Mouse (Mus musculus) heart, embryonic 15.5 days (tissue): ENCODE measurements at regions not wholly inside any gene's neighbourhood (a gene's known extent, or its start where the extent isn't known, plus 50 kb on each side); places are given as distances from the start of the nearest gene placed in this dataset.
A peak's percentile ranks its signal among the peaks of the same experiment; 100 is the strongest.
"Not testable (repeated sequence)": the region's sequence is repeated elsewhere in the genome, so short reads cannot be mapped to it uniquely, and the experiment has no call there.

ENCODE experiments used
- ATAC-seq: fragments of 200-750 bp; cut with Nextera tagmentation; replicated peaks from 2 replicates; pipeline ENCODE4 v1.8.0; 2017; ENCODE audit warnings: low read depth, moderate TSS enrichment; ENCODE audit not compliant: insufficient number of reproducible peaks, insufficient read depth, low FRiP score
- H3K27ac ChIP-seq: fragments of 300-500 bp; sonication (generic); 2 replicates; pipeline ENCODE4 v1.5.1; 2015; ENCODE audit warnings: mild to moderate bottlenecking, inconsistent platforms
- H3K27me3 ChIP-seq: fragments of 300-500 bp; sonication (generic); 2 replicates; pipeline ENCODE4 v1.6.1; 2015; ENCODE audit warnings: inconsistent platforms
- H3K36me3 ChIP-seq: fragments of 300-500 bp; sonication (generic); 2 replicates; pipeline ENCODE4 v1.6.1; 2015; ENCODE audit warnings: mild to moderate bottlenecking, inconsistent platforms
- H3K4me1 ChIP-seq: fragments of 300-500 bp; sonication (generic); replicated peaks from 2 replicates; pipeline ENCODE4 v1.6.1; 2015; ENCODE audit warnings: inconsistent platforms
- H3K4me2 ChIP-seq: fragments of 300-500 bp; sonication (generic); 2 replicates; pipeline ENCODE4 v1.6.1; 2015; ENCODE audit warnings: inconsistent platforms, mild to moderate bottlenecking, moderate library complexity
- H3K4me3 ChIP-seq: fragments of 300-500 bp; sonication (generic); 2 replicates; pipeline ENCODE4 v1.5.1; 2015; ENCODE audit warnings: mild to moderate bottlenecking, inconsistent platforms
- H3K9ac ChIP-seq: fragments of 300-500 bp; sonication (generic); 2 replicates; pipeline ENCODE4 v1.6.1; 2015; ENCODE audit warnings: mild to moderate bottlenecking, inconsistent platforms
- H3K9me3 ChIP-seq: fragments of 300-500 bp; sonication (generic); replicated peaks from 2 replicates; pipeline ENCODE4 v1.6.1; 2016; ENCODE audit warnings: inconsistent platforms
- WGBS: fragments of 180-500 bp; shearing (Covaris S2); methylation state at CpG from one replicate; pipeline ENCODE4 v1.1.7; 2015; ENCODE audit warnings: mixed read lengths; 5-methylcytosine and 5-hydroxymethylcytosine counted together

GRCm38 (mm10) chr12:21680026-21680425 is 262.6 kb upstream of the Ywhaq start:
- not testable (repeated sequence) for H3K9ac ChIP-seq, H3K36me3 ChIP-seq, H3K9me3 ChIP-seq, H3K27ac ChIP-seq, ATAC-seq, H3K4me3 ChIP-seq, H3K4me2 ChIP-seq, H3K4me1 ChIP-seq, H3K27me3 ChIP-seq
- WGBS: 28% methylated on average over 4 of the region's 4 CpGs

GRCm38 (mm10) chr12:21649381-21649780 is 231.9 kb upstream of the Ywhaq start:
- H3K36me3 ChIP-seq, H3K27me3 ChIP-seq, H3K9ac ChIP-seq, H3K4me2 ChIP-seq, H3K9me3 ChIP-seq, H3K4me1 ChIP-seq, H3K4me3 ChIP-seq, ATAC-seq, H3K27ac ChIP-seq: not testable (repeated sequence)
- WGBS: 79% methylated on average over 8 of the region's 8 CpGs

GRCm38 (mm10) chr12:21613781-21614180 is 196.3 kb upstream of the Ywhaq start:
- H3K27me3 ChIP-seq, H3K9ac ChIP-seq, H3K4me2 ChIP-seq, H3K4me1 ChIP-seq, H3K9me3 ChIP-seq, H3K27ac ChIP-seq, ATAC-seq, H3K4me3 ChIP-seq, H3K36me3 ChIP-seq: not testable (repeated sequence)
- WGBS: 9% methylated on average over 2 of the region's 2 CpGs

- H3K4me2 ChIP-seq: no peak overlapping the region
- no peaks in the 10 kb centered on the region for H3K36me3 ChIP-seq
- H3K9me3 ChIP-seq: no peaks in the 10 kb centered on the region
- WGBS: 60% methylated on average over 7 of the region's 7 CpGs
- no peak overlapping the region for H3K9ac ChIP-seq
- H3K4me3 ChIP-seq: no peak overlapping the region
- ATAC-seq: no peak
- no peaks in the 10 kb centered on the region for H3K4me1 ChIP-seq
- H3K27ac ChIP-seq: no peak overlapping the region
- H3K27me3 ChIP-seq: no peaks in the 10 kb centered on the region
Measured at GRCm38 (mm10) chr12:21568415-21569040, 151.1 kb upstream of the Ywhaq start.

DNA sequence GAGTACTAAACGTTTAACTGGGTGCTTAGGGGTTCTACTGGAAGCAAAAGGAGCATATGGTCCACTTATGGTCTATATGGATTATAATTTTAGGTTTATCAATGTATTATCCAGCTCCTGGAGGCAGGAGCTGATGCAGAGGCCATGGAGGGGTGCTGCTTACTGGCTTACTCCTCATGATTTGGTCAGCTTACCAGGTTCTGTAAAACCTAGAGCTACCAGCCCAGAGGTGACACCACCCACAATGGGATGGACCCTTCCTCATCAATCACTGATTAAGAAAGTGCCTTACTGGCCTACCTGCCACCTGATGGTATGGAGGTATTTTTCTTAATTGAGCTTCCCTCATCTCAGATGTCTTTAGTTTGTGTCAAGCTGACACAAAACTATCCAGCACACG is 126.5 kb upstream of the Ywhaq start:
- H3K36me3 ChIP-seq, H3K27me3 ChIP-seq, H3K9ac ChIP-seq, H3K27ac ChIP-seq, H3K4me2 ChIP-seq, H3K4me3 ChIP-seq, ATAC-seq, H3K9me3 ChIP-seq, H3K4me1 ChIP-seq: not testable (repeated sequence)
- 59% methylated on average over 2 of the region's 2 CpGs for WGBS

- not testable (repeated sequence) for H3K27me3 ChIP-seq, H3K9me3 ChIP-seq, H3K4me1 ChIP-seq, H3K36me3 ChIP-seq
- WGBS: 2% methylated on average over 34 of the region's 34 CpGs
- Histone ChIP-seq H3K9ac (peak overlapping the region; percentile 70), H3K4me2 (peak overlapping the region; percentile 72), H3K27ac (peak overlapping the region; percentile 61), H3K4me3 (peak overlapping the region; percentile 72)
- ATAC-seq: peak; percentile 85
Measured at GRCm38 (mm10) chr12:21543153-21543894, 125.9 kb upstream of the Ywhaq start.

DNA sequence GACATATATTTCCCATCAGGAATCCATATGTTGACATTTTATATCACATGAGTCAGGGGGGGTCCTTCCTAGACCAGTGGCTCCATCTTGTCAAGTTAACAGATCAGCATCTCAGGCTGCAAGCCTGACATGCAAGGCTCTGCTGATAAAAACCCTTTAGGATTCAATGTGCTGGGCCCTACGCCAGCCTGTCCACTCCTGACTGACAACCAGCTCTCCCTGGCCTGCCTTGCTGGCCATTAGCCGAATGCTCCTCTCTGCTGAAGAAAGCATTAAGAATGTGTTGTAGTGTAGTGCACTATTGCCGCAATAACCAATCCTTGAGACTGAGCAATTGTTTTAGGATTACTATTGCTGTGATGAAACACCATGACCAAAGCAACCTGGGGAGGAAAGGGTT is 114.3 kb upstream of the Ywhaq start:
- H3K4me2 ChIP-seq: no peak overlapping the region
- WGBS: 57% methylated on average over 3 of the region's 3 CpGs
- no peak overlapping the region for H3K9ac ChIP-seq
- no peak for ATAC-seq
- H3K27me3 ChIP-seq: no peaks in the 10 kb centered on the region
- no peak overlapping the region for H3K4me3 ChIP-seq
- no peaks in the 10 kb centered on the region for H3K9me3 ChIP-seq
- no peak overlapping the region for H3K27ac ChIP-seq
- peaks cover 5% of the 10 kb centered on the region; the same call in 1 of the 2 replicates for H3K4me1 ChIP-seq
- no peaks in the 10 kb centered on the region for H3K36me3 ChIP-seq

- not testable (repeated sequence) for H3K4me1 ChIP-seq, H3K27me3 ChIP-seq, ATAC-seq, H3K9me3 ChIP-seq, H3K9ac ChIP-seq, H3K27ac ChIP-seq, H3K36me3 ChIP-seq, H3K4me3 ChIP-seq, H3K4me2 ChIP-seq
- WGBS: 64% methylated on average over 3 of the region's 3 CpGs
Measured at GRCm38 (mm10) chr12:21529367-21529766, 111.9 kb upstream of the Ywhaq start.

DNA sequence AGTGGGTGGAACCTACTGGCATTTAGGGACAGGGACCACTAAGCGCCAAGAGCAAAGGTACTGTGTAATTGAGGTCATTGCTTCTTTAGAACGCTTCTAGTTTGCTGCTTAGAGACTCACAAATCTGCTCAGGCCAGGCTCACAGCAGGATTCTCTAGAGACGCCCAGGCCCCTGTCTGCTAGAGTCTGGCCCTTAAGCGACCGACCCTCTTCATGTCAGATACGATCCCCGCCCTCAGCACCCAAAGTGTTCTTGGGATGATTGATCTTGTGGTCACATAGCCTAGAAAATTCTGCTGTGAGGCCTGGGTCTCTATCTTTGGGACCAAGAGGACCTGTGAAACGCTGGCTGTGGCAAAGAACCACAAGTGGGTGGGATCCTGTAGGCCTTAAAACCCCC is 109.9 kb upstream of the Ywhaq start:
- H3K27me3 ChIP-seq, H3K9ac ChIP-seq, H3K4me2 ChIP-seq, H3K4me1 ChIP-seq, H3K36me3 ChIP-seq, H3K27ac ChIP-seq, H3K9me3 ChIP-seq, H3K4me3 ChIP-seq, ATAC-seq: not testable (repeated sequence)
- WGBS: 84% methylated on average over 8 of the region's 8 CpGs

DNA sequence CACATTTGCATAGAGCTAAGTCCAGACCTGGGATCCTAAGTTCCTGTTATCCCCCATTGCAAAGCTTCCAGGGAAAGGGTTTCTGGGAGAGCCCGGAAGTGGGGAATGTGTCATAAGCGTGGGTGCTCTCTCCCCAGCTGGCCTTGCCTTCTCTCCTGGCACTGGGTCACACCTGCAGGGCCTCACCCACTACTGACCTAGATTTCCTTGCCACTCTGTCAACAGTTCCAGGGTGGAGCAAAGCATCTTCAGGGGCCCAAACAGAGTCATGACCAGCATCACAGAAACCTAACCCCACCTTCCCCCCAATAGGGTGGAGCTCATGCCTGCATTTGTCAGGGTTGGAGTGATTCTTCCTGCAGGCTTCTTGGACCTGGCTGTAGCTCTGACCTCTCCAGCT is 109.5 kb upstream of the Ywhaq start:
- H3K4me1 ChIP-seq, H3K27me3 ChIP-seq, H3K4me3 ChIP-seq, H3K9ac ChIP-seq, H3K36me3 ChIP-seq, H3K4me2 ChIP-seq, H3K9me3 ChIP-seq, ATAC-seq, H3K27ac ChIP-seq: not testable (repeated sequence)
- WGBS: 72% methylated on average over 2 of the region's 2 CpGs

GRCm38 (mm10) chr12:21525567-21525966 is 108.1 kb upstream of the Ywhaq start:
- not testable (repeated sequence) for H3K9ac ChIP-seq, H3K27me3 ChIP-seq, H3K27ac ChIP-seq, H3K4me3 ChIP-seq, H3K4me2 ChIP-seq, H3K36me3 ChIP-seq, ATAC-seq, H3K9me3 ChIP-seq
- 37% methylated on average over 6 of the region's 6 CpGs for WGBS
- H3K4me1 ChIP-seq: peaks cover 11% of the 10 kb centered on the region

DNA sequence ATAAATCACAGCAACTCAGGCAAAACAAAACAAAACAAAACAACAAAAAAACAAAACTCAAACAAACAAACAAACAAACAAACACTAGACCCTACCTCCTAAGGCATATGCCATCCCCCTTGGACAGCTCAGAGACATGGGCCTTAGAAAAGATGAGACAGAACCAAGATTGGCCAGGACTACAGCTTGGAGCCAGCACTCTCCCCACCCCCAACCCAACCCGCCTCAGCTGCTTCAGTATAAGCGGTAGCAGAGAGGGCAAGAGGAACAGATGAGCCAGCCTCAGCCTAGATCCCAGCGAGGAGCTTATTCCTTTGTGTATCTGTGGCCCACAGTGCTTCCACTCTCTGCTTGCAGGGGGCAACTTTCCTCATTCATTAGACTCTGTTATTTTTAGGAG is 105.2 kb upstream of the Ywhaq start:
- H3K9ac ChIP-seq: no peak overlapping the region
- no peak overlapping the region for H3K4me3 ChIP-seq
- no peaks in the 10 kb centered on the region for H3K27me3 ChIP-seq
- H3K27ac ChIP-seq: no peak overlapping the region
- no peak overlapping the region for H3K4me2 ChIP-seq
- WGBS: 58% methylated on average over 3 of the region's 3 CpGs
- H3K9me3 ChIP-seq: 0 out of 2 replicates have a peak, but pooled peaks cover 2% of the 10 kb centered on the region
- H3K4me1 ChIP-seq: peaks cover 24% of the 10 kb centered on the region
- no peak for ATAC-seq
- no peaks in the 10 kb centered on the region for H3K36me3 ChIP-seq
